Mouse (Mus musculus): ENCODE measurements around the gene Cdc42ep4.

- TF ChIP-seq CTCF (IDR thresholded peaks at IDR 0.05; ENCODE audit: borderline replicate concordance, insufficient read depth, low read length) (no peak), POLR2A (IDR thresholded peaks at IDR 0.05; ENCODE audit: low read depth, low read length) (no peak)
Measured at GRCm38 (mm10) chr11:113747056-113747455, 4.6 kb downstream of the Cdc42ep4 start.

All from embryonic fibroblast, embryonic 13.5 days (primary cell).